Mouse (Mus musculus): ENCODE data around the gene Ddost. TPM values are rescaled to one million over a fixed set of nuclear protein-coding genes. Genes with fewer than 3 reads are reported as not detected.

Gene Ddost
- polyA plus RNA-seq, 1 experiment from 2014 or later, result 429 TPM

- 87% methylated on average over 13 of the region's 13 CpGs for WGBS
- no peak for ATAC-seq (ENCODE audit: borderline replicate concordance, extremely low read depth, low FRiP score, low TSS enrichment)
- Histone ChIP-seq H3K27me3 (no peaks in the 10 kb centered on the region), H3K9me3 (no peaks in the 10 kb centered on the region), H3K36me3 (no peaks in the 10 kb centered on the region), H3K4me1 (no peaks in the 10 kb centered on the region), H3K4me3 (no peak overlapping the region), H3K4me2 (no peak overlapping the region), H3K9ac (no peak overlapping the region), H3K27ac (no peak overlapping the region)
Observed at GRCm38 (mm10) chr4:138292028-138292427, 12.5 kb upstream of the Ddost start.

- H3K27me3 ChIP-seq, result no peaks in the 10 kb centered on the region
- 61% methylated on average over 16 of the region's 18 CpGs for WGBS
- no peak for ATAC-seq (ENCODE audit: borderline replicate concordance, extremely low read depth, low FRiP score, low TSS enrichment)
- H3K4me2 ChIP-seq, result no peak overlapping the region
- H3K9ac ChIP-seq, result no peak overlapping the region
- no peaks in the 10 kb centered on the region for H3K4me1 ChIP-seq
- no peak overlapping the region for H3K4me3 ChIP-seq
- H3K9me3 ChIP-seq, result no peaks in the 10 kb centered on the region
- no peaks in the 10 kb centered on the region for H3K36me3 ChIP-seq
- no peak overlapping the region for H3K27ac ChIP-seq
Observed at GRCm38 (mm10) chr4:138293261-138293948, 11.1 kb upstream of the Ddost start.

GRCm38 (mm10) chr4:138293949-138294550 is 10.5 kb upstream of the Ddost start:
- H3K4me3 ChIP-seq, result no peak overlapping the region
- no peak for ATAC-seq (ENCODE audit: borderline replicate concordance, extremely low read depth, low FRiP score, low TSS enrichment)
- no peak overlapping the region for H3K4me2 ChIP-seq
- H3K36me3 ChIP-seq, result no peaks in the 10 kb centered on the region
- H3K27me3 ChIP-seq, result no peaks in the 10 kb centered on the region
- H3K4me1 ChIP-seq, result no peaks in the 10 kb centered on the region
- no peak overlapping the region for H3K9ac ChIP-seq
- H3K9me3 ChIP-seq, result no peaks in the 10 kb centered on the region
- WGBS, result 64% methylated on average over 12 of the region's 14 CpGs
- no peak overlapping the region for H3K27ac ChIP-seq

- Histone ChIP-seq H3K9me3 (no peaks in the 10 kb centered on the region), H3K36me3 (no peaks in the 10 kb centered on the region), H3K4me3 (no peak overlapping the region), H3K4me2 (no peak overlapping the region), H3K9ac (no peak overlapping the region), H3K27me3 (no peaks in the 10 kb centered on the region), H3K27ac (no peak overlapping the region), H3K4me1 (peaks cover 21% of the 10 kb centered on the region)
- WGBS, result 82% methylated on average over 10 of the region's 10 CpGs
- no peak for ATAC-seq (ENCODE audit: borderline replicate concordance, extremely low read depth, low FRiP score, low TSS enrichment)
Observed at GRCm38 (mm10) chr4:138301271-138301780, 3.2 kb upstream of the Ddost start.

- Histone ChIP-seq H3K9me3 (no peaks in the 10 kb centered on the region), H3K4me2 (peak overlapping the region; percentile 87; the same call in 1 of the 2 replicates), H3K9ac (no peak overlapping the region), H3K4me1 (peaks cover 28% of the 10 kb centered on the region), H3K27me3 (no peaks in the 10 kb centered on the region), H3K4me3 (peak overlapping the region; percentile 98; the same call in 1 of the 2 replicates), H3K27ac (no peak overlapping the region; the same call in 1 of the 2 replicates), H3K36me3 (peaks cover 10% of the 10 kb centered on the region)
- WGBS, result 86% methylated on average over 3 of the region's 3 CpGs
- ATAC-seq (ENCODE audit: borderline replicate concordance, extremely low read depth, low FRiP score, low TSS enrichment), result no peak
Observed at GRCm38 (mm10) chr4:138303011-138303410, 1.5 kb upstream of the Ddost start.

- peaks cover 28% of the 10 kb centered on the region for H3K4me1 ChIP-seq
- no peak for ATAC-seq (ENCODE audit: borderline replicate concordance, extremely low read depth, low FRiP score, low TSS enrichment)
- H3K36me3 ChIP-seq, result peaks cover 16% of the 10 kb centered on the region
- peak overlapping the region; percentile 65 for H3K9ac ChIP-seq
- H3K9me3 ChIP-seq, result no peaks in the 10 kb centered on the region
- peak overlapping the region; percentile 87 for H3K4me2 ChIP-seq
- H3K4me3 ChIP-seq, result peak overlapping the region; percentile 98
- WGBS, result 8% methylated on average over 18 of the region's 18 CpGs
- peak overlapping the region; percentile 63 for H3K27ac ChIP-seq
- no peaks in the 10 kb centered on the region for H3K27me3 ChIP-seq
Observed at GRCm38 (mm10) chr4:138303742-138304141, 788 bp upstream of the Ddost start.

GRCm38 (mm10) chr4:138307025-138307424 is 2.5 kb downstream of the Ddost start:
- H3K4me2 ChIP-seq, result no peak overlapping the region
- H3K36me3 ChIP-seq, result peaks cover 47% of the 10 kb centered on the region
- peaks cover 28% of the 10 kb centered on the region for H3K4me1 ChIP-seq
- H3K27ac ChIP-seq, result no peak overlapping the region
- H3K4me3 ChIP-seq, result no peak overlapping the region
- WGBS, result 92% methylated on average over 3 of the region's 3 CpGs
- H3K9ac ChIP-seq, result no peak overlapping the region
- no peaks in the 10 kb centered on the region for H3K27me3 ChIP-seq
- no peaks in the 10 kb centered on the region for H3K9me3 ChIP-seq
- no peak for ATAC-seq (ENCODE audit: borderline replicate concordance, extremely low read depth, low FRiP score, low TSS enrichment)

- Histone ChIP-seq H3K4me3 (no peak overlapping the region), H3K9ac (no peak overlapping the region), H3K27ac (no peak overlapping the region), H3K9me3 (no peaks in the 10 kb centered on the region), H3K27me3 (no peaks in the 10 kb centered on the region), H3K4me1 (peaks cover 28% of the 10 kb centered on the region), H3K4me2 (no peak overlapping the region), H3K36me3 (peaks cover 53% of the 10 kb centered on the region)
- ATAC-seq (ENCODE audit: borderline replicate concordance, extremely low read depth, low FRiP score, low TSS enrichment), result no peak
- WGBS, result 78% methylated on average over 12 of the region's 12 CpGs
Observed at GRCm38 (mm10) chr4:138307739-138308138, 3.2 kb downstream of the Ddost start.

GRCm38 (mm10) chr4:138310311-138310910 is 5.9 kb downstream of the Ddost start:
- H3K4me3 ChIP-seq, result no peak overlapping the region
- H3K9ac ChIP-seq, result no peak overlapping the region
- H3K27ac ChIP-seq, result no peak overlapping the region
- H3K36me3 ChIP-seq, result peaks cover 72% of the 10 kb centered on the region
- ATAC-seq (ENCODE audit: borderline replicate concordance, extremely low read depth, low FRiP score, low TSS enrichment), result no peak
- peaks cover 13% of the 10 kb centered on the region for H3K4me1 ChIP-seq
- no peak overlapping the region for H3K4me2 ChIP-seq
- WGBS, result 87% methylated on average over 19 of the region's 19 CpGs
- H3K27me3 ChIP-seq, result no peaks in the 10 kb centered on the region
- no peaks in the 10 kb centered on the region for H3K9me3 ChIP-seq

GRCm38 (mm10) chr4:138311595-138311994 is 7.1 kb downstream of the Ddost start:
- H3K9me3 ChIP-seq, result no peaks in the 10 kb centered on the region
- ATAC-seq (ENCODE audit: borderline replicate concordance, extremely low read depth, low FRiP score, low TSS enrichment), result peak; percentile 36; the same call in 1 of the 2 replicates
- no peak overlapping the region for H3K9ac ChIP-seq
- 0 out of 2 replicates have a peak, but pooled peaks cover 4% of the 10 kb centered on the region for H3K4me1 ChIP-seq
- H3K4me3 ChIP-seq, result no peak overlapping the region
- no peak overlapping the region for H3K4me2 ChIP-seq
- no peak overlapping the region for H3K27ac ChIP-seq
- H3K36me3 ChIP-seq, result peaks cover 74% of the 10 kb centered on the region
- H3K27me3 ChIP-seq, result no peaks in the 10 kb centered on the region
- WGBS, result 56% methylated on average over 8 of the region's 8 CpGs

GRCm38 (mm10) chr4:138312105-138312504 is 7.6 kb downstream of the Ddost start:
- no peaks in the 10 kb centered on the region for H3K4me1 ChIP-seq
- H3K27ac ChIP-seq, result no peak overlapping the region
- no peak for ATAC-seq (ENCODE audit: borderline replicate concordance, extremely low read depth, low FRiP score, low TSS enrichment)
- peaks cover 79% of the 10 kb centered on the region for H3K36me3 ChIP-seq
- no peak overlapping the region for H3K9ac ChIP-seq
- 87% methylated on average over 3 of the region's 3 CpGs for WGBS
- H3K27me3 ChIP-seq, result no peaks in the 10 kb centered on the region
- H3K4me2 ChIP-seq, result no peak overlapping the region
- H3K4me3 ChIP-seq, result no peak overlapping the region
- no peaks in the 10 kb centered on the region for H3K9me3 ChIP-seq

GRCm38 (mm10) chr4:138313021-138313420 is 8.5 kb downstream of the Ddost start:
- no peak overlapping the region for H3K4me2 ChIP-seq
- no peak overlapping the region for H3K27ac ChIP-seq
- H3K27me3 ChIP-seq, result no peaks in the 10 kb centered on the region
- no peak overlapping the region for H3K9ac ChIP-seq
- WGBS, result 88% methylated on average over 11 of the region's 11 CpGs
- H3K9me3 ChIP-seq, result no peaks in the 10 kb centered on the region
- H3K4me3 ChIP-seq, result no peak overlapping the region
- peaks cover 71% of the 10 kb centered on the region for H3K36me3 ChIP-seq
- no peaks in the 10 kb centered on the region for H3K4me1 ChIP-seq
- no peak for ATAC-seq (ENCODE audit: borderline replicate concordance, extremely low read depth, low FRiP score, low TSS enrichment)

Measured in lung, embryonic 15.5 days (tissue).